Mouse (Mus musculus): ENCODE measurements around the gene Pfkfb2.
"Not testable (repeated sequence)": the region's sequence is repeated elsewhere in the genome, so short reads cannot be mapped to it uniquely, and the experiment has no call there.

The Pfkfb2 gene

DNA sequence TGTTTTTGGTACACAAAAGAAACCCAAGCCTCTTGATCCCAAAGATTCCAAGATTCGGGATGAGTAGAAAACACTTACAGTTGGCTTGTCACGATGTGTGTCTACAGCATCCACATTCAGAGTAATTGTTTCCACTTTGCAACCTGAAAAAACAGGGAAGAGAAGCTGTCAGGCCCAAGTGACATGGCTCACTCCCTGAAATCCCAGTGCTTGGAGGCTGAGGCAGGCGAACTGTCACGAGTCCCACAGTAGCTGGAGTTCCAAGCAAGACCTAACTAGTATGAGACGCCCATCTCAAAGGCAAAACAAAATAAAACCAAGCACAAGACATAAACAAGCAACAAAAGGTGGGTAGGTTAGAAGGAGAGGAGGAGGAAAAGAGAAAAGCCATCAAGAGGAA lies 30.5 kb downstream of the Pfkfb2 start:
- no peak for DNase-seq (ENCODE audit: low spot score)

DNA sequence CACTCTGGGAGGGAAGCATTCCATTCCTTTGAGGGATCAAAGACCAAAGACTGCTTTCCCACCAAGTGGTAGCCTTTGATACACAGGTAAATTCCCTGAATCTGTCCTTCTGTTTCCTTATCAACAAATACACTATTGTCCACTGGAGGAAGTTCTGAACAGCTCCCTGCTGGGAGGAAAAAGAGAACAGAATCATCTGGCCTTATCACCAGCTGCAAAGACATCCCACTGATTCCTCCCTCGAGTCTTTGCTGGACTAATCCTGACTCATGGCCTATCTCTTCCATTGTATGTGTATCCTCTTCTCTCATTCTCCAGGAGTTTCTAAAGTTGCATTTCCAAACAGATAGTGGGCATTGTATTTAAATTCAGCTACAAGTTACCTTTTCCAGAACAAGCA lies 45.1 kb downstream of the Pfkfb2 start:
- DNase-seq (ENCODE audit: low spot score), result no peak

- no peak for DNase-seq (ENCODE audit: low spot score)
Observed at GRCm38 (mm10) chr1:130681656-130682413, 47.2 kb downstream of the Pfkfb2 start.

GRCm38 (mm10) chr1:130681075-130681474 lies 48.0 kb downstream of the Pfkfb2 start:
- no peak for DNase-seq (ENCODE audit: low spot score)

- DNase-seq (ENCODE audit: low spot score), result no peak
Observed at GRCm38 (mm10) chr1:130678551-130678950, 50.5 kb downstream of the Pfkfb2 start.

- DNase-seq (ENCODE audit: low spot score), result not testable (repeated sequence)
Observed at GRCm38 (mm10) chr1:130663576-130663975, 65.5 kb downstream of the Pfkfb2 start.

- no peak for DNase-seq (ENCODE audit: low spot score)
Observed at GRCm38 (mm10) chr1:130661454-130661853, 67.6 kb downstream of the Pfkfb2 start, which contains the start of gene C4bp. TSS of gene C4bp (minus strand) at chr1:130661632.

GRCm38 (mm10) chr1:130659641-130660040 lies 69.4 kb downstream of the Pfkfb2 start:
- DNase-seq (ENCODE audit: low spot score), result not testable (repeated sequence)

- DNase-seq (ENCODE audit: low spot score), result no peak
Observed at GRCm38 (mm10) chr1:130644103-130644502, 85.0 kb downstream of the Pfkfb2 start.

DNA sequence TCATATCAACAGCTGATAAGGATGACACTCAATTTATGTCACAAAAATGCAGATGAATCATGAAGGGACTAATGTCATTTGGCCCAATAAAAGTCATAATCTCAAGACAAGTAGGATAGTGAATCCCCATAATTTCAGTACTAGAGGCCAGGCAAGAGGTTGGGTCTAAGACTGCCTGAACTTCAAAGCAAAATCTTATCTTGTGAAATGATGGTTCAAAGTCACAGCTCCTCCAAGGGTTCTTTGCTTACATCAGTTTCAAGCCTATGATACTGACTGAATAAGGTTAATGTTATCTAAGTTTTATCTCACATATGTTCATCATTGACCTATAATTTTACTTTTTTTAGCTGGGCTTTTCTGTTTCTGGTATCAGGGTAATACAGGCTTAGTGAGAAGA lies 88.1 kb downstream of the Pfkfb2 start:
- DNase-seq (ENCODE audit: low spot score), result no peak
